ENCODE assay signal across 16 mouse cellular contexts in the genomic region with DNA sequence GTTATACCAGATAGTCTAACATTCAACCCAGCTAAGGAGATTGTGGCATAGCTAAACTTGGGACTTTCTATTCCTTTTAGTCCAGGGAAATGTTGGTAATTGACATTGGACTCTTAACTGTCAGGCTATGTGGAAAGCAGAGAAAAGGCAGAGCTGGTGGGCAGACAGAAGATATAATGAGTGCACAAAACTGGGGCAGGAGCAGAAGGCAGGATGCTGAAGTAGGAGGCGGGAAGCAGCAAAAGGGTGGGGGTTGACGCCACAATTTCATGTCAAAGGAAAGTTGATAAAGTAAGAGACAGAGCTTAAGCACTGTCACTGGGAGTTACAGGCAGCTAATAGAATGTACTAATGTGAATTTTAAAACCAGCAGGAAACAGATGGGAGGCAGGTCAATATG.
A peak's percentile ranks its signal among the peaks of the same experiment; 100 is the strongest.
DNase-seq lines count a peak whose midpoint lies in the region.
"Had no signal": no experiment of that assay in that cellular context is flagged by ENCODE, and none has a peak within 500 bp of the region (broad histone marks: within the 10 kb centered on the region; RNA-seq: fewer than 3 reads in every experiment).

No protein-coding gene starts in this region.

- intact Hi-C loops in left cerebral cortex, postnatal 4 days (cut with DNase I) = no loop called here
- intact Hi-C loops in left cerebral cortex, postnatal 25 days (cut with DNase I) = no loop called here

- DNase-seq in left cerebral cortex, adult 11 months (ENCODE audit: low spot score) = peak; percentile 24
- no peak for DNase-seq in left cerebral cortex, postnatal 4 days
- DNase-seq in frontal cortex, postnatal 36 days (ENCODE audit: low spot score in 2 of 2) = peak; percentile 24 to 37
- DNase-seq in left cerebral cortex, postnatal 25 days (ENCODE audit: low spot score in 2 of 2) = peak; percentile 21 to 78
- peak; percentile 4 to 62 for DNase-seq in right cerebral cortex, postnatal 36 days (ENCODE audit: low spot score in 2 of 2)
- no peak for DNase-seq in heart, adult 8-10 months (ENCODE audit: low spot score)
- no peak for DNase-seq in cerebellum, adult 11-12 months
- DNase-seq in adrenal gland, postnatal 36 days = no peak
- DNase-seq: cerebellum, adult 2 months; cerebellum, postnatal 25 days; gastrocnemius, postnatal 36 days; heart, adult 2 months; heart, postnatal 36 days; kidney, adult 2 months; lung, embryonic 14.5 days; thymus, postnatal 25 days had no signal

Comparison
In these comparisons a context has a peak if more than half of its experiments do, and no peak if none do; other contexts are left out.
1. DNase-seq: peak in left cerebral cortex, adult 11 months (single experiment), frontal cortex, postnatal 36 days (2 of 2), left cerebral cortex, postnatal 25 days (2 of 2) and right cerebral cortex, postnatal 36 days (2 of 2); none in left cerebral cortex, postnatal 4 days (single experiment), heart, adult 8-10 months (single experiment), cerebellum, adult 11-12 months (single experiment) and adrenal gland, postnatal 36 days (0 of 2).